Mouse (Mus musculus): ENCODE results near the gene Kdelr1. TPM values are rescaled to one million over a fixed set of nuclear protein-coding genes. Genes with fewer than 3 reads are reported as not detected.

The Kdelr1 gene
- total and polyA plus RNA-seq, 2 experiments from 2014 or later: 52.0 to 207 TPM

GRCm38 (mm10) chr7:45920583-45921241 is 48.1 kb downstream of the Kdelr1 start:
- TF ChIP-seq CTCF (IDR thresholded peaks at IDR 0.05): no peak
- Histone ChIP-seq H3K4me3 (ENCODE audit: low read depth, low read length) (peak overlapping the region; percentile 10; the same call in 1 of the 2 replicates), H3K4me1 (ENCODE audit: insufficient read depth, low read length) (peaks cover 14% of the 10 kb centered on the region), H3K36me3 (ENCODE audit: insufficient read depth, low read length) (no peaks in the 10 kb centered on the region), H3K4me2 (ENCODE audit: low read depth, low read length, poor library complexity, severe bottlenecking) (peak overlapping the region; percentile 10; the same call in 1 of the 2 replicates), H3K9ac (replicated peaks; ENCODE audit: low read length, poor library complexity, severe bottlenecking) (no peak overlapping the region), H3K27ac (ENCODE audit: low read depth, low read length) (no peak overlapping the region), H3K9me3 (ENCODE audit: low read length) (no peaks in the 10 kb centered on the region), H3K27me3 (ENCODE audit: insufficient read depth, low read length) (no peaks in the 10 kb centered on the region)
- DNase-seq (ENCODE audit: low spot score): no peak
- 56% methylated on average over 9 of the region's 9 CpGs for WGBS
- no peak for ATAC-seq (ENCODE audit: low FRiP score)

GRCm38 (mm10) chr7:45921242-45921621 is 48.7 kb downstream of the Kdelr1 start, which contains the start of gene Emp3:
TSS of gene Emp3 (minus strand) at chr7:45921404.
- Histone ChIP-seq H3K4me2 (ENCODE audit: low read depth, low read length, poor library complexity, severe bottlenecking) (peak within 1 kb of the TSS; percentile 10; the same call in 1 of the 2 replicates), H3K27me3 (ENCODE audit: insufficient read depth, low read length) (no peaks in the 10 kb centered on the region), H3K36me3 (ENCODE audit: insufficient read depth, low read length) (no peaks in the 10 kb centered on the region), H3K9me3 (ENCODE audit: low read length) (no peaks in the 10 kb centered on the region), H3K4me3 (ENCODE audit: low read depth, low read length) (peak within 1 kb of the TSS; percentile 10; the same call in 1 of the 2 replicates), H3K4me1 (ENCODE audit: insufficient read depth, low read length) (peaks cover 9% of the 10 kb centered on the region; the same call in 1 of the 2 replicates), H3K9ac (replicated peaks; ENCODE audit: low read length, poor library complexity, severe bottlenecking) (no peak within 1 kb of the TSS), H3K27ac (ENCODE audit: low read depth, low read length) (no peak within 1 kb of the TSS)
- WGBS: 45% methylated on average over 9 of the region's 9 CpGs
- TF ChIP-seq CTCF (IDR thresholded peaks at IDR 0.05): no peak
- DNase-seq (ENCODE audit: low spot score) (no peak), ATAC-seq (ENCODE audit: low FRiP score) (no peak)

- Histone ChIP-seq H3K27ac (ENCODE audit: low read depth, low read length) (peak overlapping the region; percentile 75), H3K4me3 (ENCODE audit: low read depth, low read length) (no peak overlapping the region), H3K4me2 (ENCODE audit: low read depth, low read length, poor library complexity, severe bottlenecking) (peak overlapping the region; percentile 80), H3K27me3 (ENCODE audit: insufficient read depth, low read length) (no peaks in the 10 kb centered on the region), H3K9me3 (ENCODE audit: low read length) (no peaks in the 10 kb centered on the region), H3K4me1 (ENCODE audit: insufficient read depth, low read length) (peaks cover 4% of the 10 kb centered on the region; the same call in 1 of the 2 replicates), H3K9ac (replicated peaks; ENCODE audit: low read length, poor library complexity, severe bottlenecking) (no peak overlapping the region), H3K36me3 (ENCODE audit: insufficient read depth, low read length) (no peaks in the 10 kb centered on the region)
- DNase-seq (ENCODE audit: low spot score): no peak
- TF ChIP-seq CTCF (IDR thresholded peaks at IDR 0.05): no peak
- 87% methylated on average over 12 of the region's 12 CpGs for WGBS
- no peak for ATAC-seq (ENCODE audit: low FRiP score)
These were observed 49.5 kb downstream of the Kdelr1 start for GRCm38 (mm10) chr7:45921950-45922600.

GRCm38 (mm10) chr7:45922928-45923761 is 50.6 kb downstream of the Kdelr1 start:
- H3K27ac ChIP-seq (ENCODE audit: low read depth, low read length): peak overlapping the region; percentile 75
- no peaks in the 10 kb centered on the region for H3K36me3 ChIP-seq (ENCODE audit: insufficient read depth, low read length)
- H3K4me1 ChIP-seq (ENCODE audit: insufficient read depth, low read length): peaks cover 3% of the 10 kb centered on the region; the same call in 1 of the 2 replicates
- peak overlapping the region; percentile 50 for H3K4me3 ChIP-seq (ENCODE audit: low read depth, low read length)
- no peaks in the 10 kb centered on the region for H3K9me3 ChIP-seq (ENCODE audit: low read length)
- DNase-seq (ENCODE audit: low spot score): peak; percentile 97
- no peaks in the 10 kb centered on the region for H3K27me3 ChIP-seq (ENCODE audit: insufficient read depth, low read length)
- H3K9ac ChIP-seq (replicated peaks; ENCODE audit: low read length, poor library complexity, severe bottlenecking): peak overlapping the region; percentile 59
- ATAC-seq (ENCODE audit: low FRiP score): peak; percentile 87
- no peak for TF ChIP-seq CTCF (IDR thresholded peaks at IDR 0.05)
- peak overlapping the region; percentile 80 for H3K4me2 ChIP-seq (ENCODE audit: low read depth, low read length, poor library complexity, severe bottlenecking)
- WGBS: under 1% methylated on average over 37 of the region's 37 CpGs

- peak within 1 kb of the TSS; percentile 80 for H3K4me2 ChIP-seq (ENCODE audit: low read depth, low read length, poor library complexity, severe bottlenecking)
- no peaks in the 10 kb centered on the region for H3K9me3 ChIP-seq (ENCODE audit: low read length)
- no peaks in the 10 kb centered on the region for H3K36me3 ChIP-seq (ENCODE audit: insufficient read depth, low read length)
- no peaks in the 10 kb centered on the region for H3K27me3 ChIP-seq (ENCODE audit: insufficient read depth, low read length)
- peak; percentile 65 for DNase-seq (ENCODE audit: low spot score)
- H3K4me1 ChIP-seq (ENCODE audit: insufficient read depth, low read length): peaks cover 3% of the 10 kb centered on the region; the same call in 1 of the 2 replicates
- H3K27ac ChIP-seq (ENCODE audit: low read depth, low read length): peak within 1 kb of the TSS; percentile 75
- peak within 1 kb of the TSS; percentile 59 for H3K9ac ChIP-seq (replicated peaks; ENCODE audit: low read length, poor library complexity, severe bottlenecking)
- WGBS: 5% methylated on average over 24 of the region's 24 CpGs
- no peak for TF ChIP-seq CTCF (IDR thresholded peaks at IDR 0.05)
- peak within 1 kb of the TSS; percentile 50 for H3K4me3 ChIP-seq (ENCODE audit: low read depth, low read length)
- ATAC-seq (ENCODE audit: low FRiP score): peak; percentile 64
These were observed 51.3 kb downstream of the Kdelr1 start, which contains the start of gene Ccdc114 for GRCm38 (mm10) chr7:45923762-45924428. TSS of gene Ccdc114 (plus strand) at chr7:45924072.
